9 mouse cellular contexts compared by ENCODE assay signal in the genomic region with DNA sequence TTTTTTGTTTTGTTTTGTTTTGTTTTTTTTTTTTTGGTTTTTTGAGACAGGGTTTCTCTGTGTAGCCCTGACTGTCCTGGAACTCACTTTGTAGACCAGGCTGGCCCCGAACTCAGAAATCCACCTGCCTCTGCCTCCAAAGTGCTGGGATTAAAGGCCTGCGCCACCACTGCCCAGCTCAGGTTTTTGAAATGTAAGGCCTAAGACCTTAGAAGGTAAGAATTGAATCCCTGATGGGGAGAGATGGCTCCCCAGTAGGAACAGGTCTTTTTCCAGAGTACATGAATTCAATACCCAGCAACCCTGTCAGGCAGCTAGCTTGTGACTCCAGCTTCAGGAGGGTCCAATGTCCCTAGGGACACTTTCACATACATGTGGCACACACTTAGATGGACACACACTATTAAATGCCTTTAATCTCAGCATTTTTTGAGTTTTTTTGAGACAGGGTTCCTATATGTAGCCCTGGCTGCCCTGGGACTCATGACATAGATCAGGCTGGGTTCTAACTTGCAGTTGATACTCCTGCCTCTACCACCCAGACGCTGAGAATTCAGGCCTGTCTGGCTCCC. TPM values are rescaled to one million over a fixed set of nuclear protein-coding genes. Genes with fewer than 3 reads are reported as not detected.
DNase-seq lines count a peak whose midpoint lies in the region; ATAC-seq and TF ChIP-seq lines count a peak whose summit lies in the region.
"Had no signal": no experiment of that assay in that cellular context is flagged by ENCODE, and none has a peak within 500 bp of the region (broad histone marks: within the 10 kb centered on the region; RNA-seq: fewer than 3 reads in every experiment).

No protein-coding gene starts in this region.

- no peak for TF ChIP-seq POLR2A in CH12.LX (IDR thresholded peaks at IDR 0.05; ENCODE audit: low read depth, low read length)

- H3K9ac ChIP-seq in CH12.LX (ENCODE audit: insufficient read depth, low read depth): 0 out of 2 replicates have a peak overlapping the region, but pooled peaks have one; percentile 10
- H3K9ac ChIP-seq in liver, embryonic 12.5 days: no peak overlapping the region

- peaks cover 13% of the 10 kb centered on the region in 2 experiments for H3K36me3 ChIP-seq in CH12.LX (replicated peaks in 1 of 2; ENCODE audit: control insufficient read depth in 1 of 2, insufficient read depth in 1 of 2, low read length in 1 of 2)
- peaks cover 14% of the 10 kb centered on the region for H3K36me3 ChIP-seq in embryonic facial prominence, embryonic 10.5 days (replicated peaks)
- H3K36me3 ChIP-seq in liver, embryonic 12.5 days: peaks cover 16% of the 10 kb centered on the region

- peak overlapping the region; percentile 93 for H3K27ac ChIP-seq in CH12.LX (ENCODE audit: insufficient read depth, low read depth)
- H3K27ac ChIP-seq in embryonic facial prominence, embryonic 10.5 days (replicated peaks): peak overlapping the region; percentile 54; the same call in 1 of the 2 replicates
- H3K27ac ChIP-seq in liver, embryonic 12.5 days: peak overlapping the region; percentile 98

- peak; percentile 42 for DNase-seq in kidney, adult 18-20 months
- no peak for DNase-seq in kidney, postnatal 10 days
- DNase-seq in CH12.LX (ENCODE audit: extremely low read depth): no peak
- no peak for DNase-seq in embryonic facial prominence, embryonic 10.5 days (ENCODE audit: low spot score)
- DNase-seq in right cerebral cortex, postnatal 4 days: no peak
- no peak for DNase-seq in layer of hippocampus, postnatal 36 days
- no peak for DNase-seq in layer of hippocampus, postnatal 25 days (ENCODE audit: extremely low spot score in 1 of 2, low spot score in 1 of 2)
- DNase-seq: thymus, postnatal 25 days had no signal

- dilution Hi-C loops in CH12.LX (cut with MboI; ENCODE audit: extremely low pct_ligation_motif_present, extremely low pct_unique_long_range_greater_than_20kb, low sequenced_read_pairs): no loop called here

- no peak for TF ChIP-seq CTCF in CH12.LX (conservative IDR thresholded peaks at IDR 0.05 in 1 of 2, IDR thresholded peaks at IDR 0.05 in 1 of 2; ENCODE audit: low read depth in 2 of 2, low read length in 2 of 2)

- in situ Hi-C loops in CH12.LX (cut with MboI; ENCODE audit: low pct_ligation_motif_present, low pct_unique_long_range_greater_than_20kb, low sequenced_read_pairs): no loop called here

- no peak for TF ChIP-seq RAD21 in CH12.LX (IDR thresholded peaks at IDR 0.05; ENCODE audit: low read depth, low read length)

- no peaks in the 10 kb centered on the region for H3K27me3 ChIP-seq in CH12.LX (replicated peaks)
- no peaks in the 10 kb centered on the region for H3K27me3 ChIP-seq in embryonic facial prominence, embryonic 10.5 days (replicated peaks; ENCODE audit: low read depth, poor library complexity, severe bottlenecking)
- no peaks in the 10 kb centered on the region for H3K27me3 ChIP-seq in liver, embryonic 12.5 days (replicated peaks)

- no peak for TF ChIP-seq EP300 in CH12.LX (IDR thresholded peaks at IDR 0.05; ENCODE audit: low read length)

- peak overlapping the region; percentile 82 for H3K4me2 ChIP-seq in CH12.LX (ENCODE audit: insufficient read depth, low read depth, poor library complexity, severe bottlenecking)
- no peak overlapping the region for H3K4me2 ChIP-seq in liver, embryonic 12.5 days

- no peaks in the 10 kb centered on the region for H3K9me3 ChIP-seq in CH12.LX (replicated peaks; ENCODE audit: low read length)
- no peaks in the 10 kb centered on the region for H3K9me3 ChIP-seq in embryonic facial prominence, embryonic 10.5 days
- H3K9me3 ChIP-seq in liver, embryonic 12.5 days (replicated peaks): no peaks in the 10 kb centered on the region

- 91% methylated on average over 3 of the region's 3 CpGs for WGBS in embryonic facial prominence, embryonic 10.5 days
- WGBS in liver, embryonic 12.5 days (ENCODE audit: insufficient replicate concordance): 90% methylated on average over 3 of the region's 3 CpGs

- ATAC-seq in liver, embryonic 12.5 days: no peak

- H3K4me1 ChIP-seq in CH12.LX (ENCODE audit: control insufficient read depth in 1 of 2, insufficient read depth in 2 of 2): peaks cover 6 to 33% of the 10 kb centered on the region in 2 experiments; a peak in 3 of 4 replicates
- H3K4me1 ChIP-seq in embryonic facial prominence, embryonic 10.5 days: peaks cover 40% of the 10 kb centered on the region
- peaks cover 54% of the 10 kb centered on the region for H3K4me1 ChIP-seq in liver, embryonic 12.5 days

- peaks cover 18% of the 10 kb centered on the region for H3K79me2 ChIP-seq in CH12.LX (replicated peaks; ENCODE audit: control insufficient read depth, extremely low read depth, insufficient read depth, poor library complexity, severe bottlenecking)

- H3K4me3 ChIP-seq in CH12.LX (replicated peaks in 1 of 3; ENCODE audit: low read depth in 2 of 3, low read length in 2 of 3, poor library complexity in 1 of 3): no peak overlapping the region
- H3K4me3 ChIP-seq in embryonic facial prominence, embryonic 10.5 days: no peak overlapping the region
- no peak overlapping the region for H3K4me3 ChIP-seq in liver, embryonic 12.5 days

TF ChIP-seq in CH12.LX, 34 proteins besides CTCF, POLR2A, EP300 and RAD21:
- no peak for TF ChIP-seq USF2 (conservative IDR thresholded peaks at IDR 0.05; ENCODE audit: low read depth, low read length)
- TF ChIP-seq TBP (conservative IDR thresholded peaks at IDR 0.05; ENCODE audit: low read depth, low read length): peak; percentile 84
- no peak for TF ChIP-seq MAX (IDR thresholded peaks at IDR 0.05; ENCODE audit: low read length)
- TF ChIP-seq GABPA (IDR thresholded peaks at IDR 0.05; ENCODE audit: insufficient replicate concordance, low read depth, low read length): no peak

RNA-seq across cellular contexts. Expression of gene Ubc, which starts 1.0 kb away (rescaled TPM):
- total RNA-seq in CH12.LX (2012; rRNA removed): 466 and 486 TPM in 2 replicates
- total RNA-seq in CH12.LX (2014; rRNA removed): 650 and 656 TPM in 2 replicates
- 687 and 803 TPM in 2 replicates for polyA plus RNA-seq in CH12.LX (2012; ENCODE audit: insufficient read length, low read depth)
- 957 and 988 TPM in 2 replicates for polyA plus RNA-seq in embryonic facial prominence, embryonic 10.5 days (2016; fragmentation: Nextera tagmentation; extraction: Ambion mirVana)
- polyA plus RNA-seq in liver, embryonic 12.5 days (2016; fragmentation: Nextera tagmentation; extraction: Ambion mirVana): 657 and 673 TPM in 2 replicates
- 100 to 1,000 TPM; 766 to 814 TPM for total RNA-seq in layer of hippocampus, postnatal 36 days (2021)
- 100 to 1,000 TPM; 775 to 848 TPM for total RNA-seq in layer of hippocampus, postnatal 25 days (2021)

RNA-seq across cellular contexts. Expression of gene Gm10382, which starts 1.9 kb away (rescaled TPM):
- total RNA-seq in CH12.LX (2012; rRNA removed) (0.59 and 0.80 TPM in 2 replicates), CH12.LX (2014; rRNA removed) (not detected in 2 replicates)
- polyA plus RNA-seq in CH12.LX (2012; ENCODE audit: insufficient read length, low read depth): 0.87 and 1.1 TPM in 2 replicates
- 0.53 and 0.60 TPM in 2 replicates for polyA plus RNA-seq in embryonic facial prominence, embryonic 10.5 days (2016; fragmentation: Nextera tagmentation; extraction: Ambion mirVana)
- polyA plus RNA-seq in liver, embryonic 12.5 days (2016; fragmentation: Nextera tagmentation; extraction: Ambion mirVana): 0.38 and 0.66 TPM in 2 replicates
- total RNA-seq in layer of hippocampus, postnatal 36 days (2021): not detected
- total RNA-seq in layer of hippocampus, postnatal 25 days (2021): under 1 TPM in 1 of 2 experiments, not detected in 1; 0.37 TPM

RNA-seq across cellular contexts. Expression of gene Dhx37, which starts 42.9 kb away (rescaled TPM):
- total RNA-seq in CH12.LX (2012; rRNA removed): 21.0 and 23.8 TPM in 2 replicates
- total RNA-seq in CH12.LX (2014; rRNA removed): 22.7 and 26.0 TPM in 2 replicates
- polyA plus RNA-seq in CH12.LX (2012; ENCODE audit: insufficient read length, low read depth): 33.0 and 36.9 TPM in 2 replicates
- polyA plus RNA-seq in embryonic facial prominence, embryonic 10.5 days (2016; fragmentation: Nextera tagmentation; extraction: Ambion mirVana): 24.1 and 24.2 TPM in 2 replicates
- polyA plus RNA-seq in liver, embryonic 12.5 days (2016; fragmentation: Nextera tagmentation; extraction: Ambion mirVana): 11.3 and 11.4 TPM in 2 replicates
- 10 to 100 TPM; 12.2 to 12.7 TPM for total RNA-seq in layer of hippocampus, postnatal 36 days (2021)
- 10 to 100 TPM; 11.9 to 14.8 TPM for total RNA-seq in layer of hippocampus, postnatal 25 days (2021)

RNA-seq across cellular contexts. Expression of gene Scarb1, which starts 50.1 kb away (rescaled TPM):
- total RNA-seq in CH12.LX (2012; rRNA removed) (11.6 and 12.3 TPM in 2 replicates), CH12.LX (2014; rRNA removed) (16.3 and 20.0 TPM in 2 replicates)
- 24.6 and 24.7 TPM in 2 replicates for polyA plus RNA-seq in CH12.LX (2012; ENCODE audit: insufficient read length, low read depth)
- 43.2 and 47.3 TPM in 2 replicates for polyA plus RNA-seq in embryonic facial prominence, embryonic 10.5 days (2016; fragmentation: Nextera tagmentation; extraction: Ambion mirVana)
- polyA plus RNA-seq in liver, embryonic 12.5 days (2016; fragmentation: Nextera tagmentation; extraction: Ambion mirVana): 87.1 and 88.8 TPM in 2 replicates
- total RNA-seq in layer of hippocampus, postnatal 36 days (2021): 10 to 100 TPM; 32.1 to 32.8 TPM
- 10 to 100 TPM; 34.5 to 41.6 TPM for total RNA-seq in layer of hippocampus, postnatal 25 days (2021)

RNA-seq across cellular contexts. Expression of gene Bri3bp, which starts 50.4 kb away (rescaled TPM):
- total RNA-seq in CH12.LX (2012; rRNA removed) (48.4 and 49.6 TPM in 2 replicates), CH12.LX (2014; rRNA removed) (30.1 and 37.7 TPM in 2 replicates)
- 147 and 164 TPM in 2 replicates for polyA plus RNA-seq in CH12.LX (2012; ENCODE audit: insufficient read length, low read depth)
- polyA plus RNA-seq in embryonic facial prominence, embryonic 10.5 days (2016; fragmentation: Nextera tagmentation; extraction: Ambion mirVana): 50.9 and 52.2 TPM in 2 replicates
- 44.0 and 44.1 TPM in 2 replicates for polyA plus RNA-seq in liver, embryonic 12.5 days (2016; fragmentation: Nextera tagmentation; extraction: Ambion mirVana)
- 100 to 1,000 TPM; 105 to 106 TPM for total RNA-seq in layer of hippocampus, postnatal 36 days (2021)
- 100 to 1,000 TPM; 101 to 109 TPM for total RNA-seq in layer of hippocampus, postnatal 25 days (2021)
